Mouse (Mus musculus) olfactory bulb, adult 2 months (tissue): ENCODE data around the gene Zmynd10. TPM values are rescaled to one million over a fixed set of nuclear protein-coding genes. Genes with fewer than 3 reads are reported as not detected.

Experiments used
- H3K27ac ChIP-seq: fragments of 200-500 bp; 2 replicates; pipeline ENCODE4 v1.5.1; 2012; ENCODE audit warnings: low read depth, low read length; ENCODE audit not compliant: insufficient read depth
- H3K4me1 ChIP-seq: fragments of 200-500 bp; 2 replicates; pipeline ENCODE4 v1.6.1; 2012; ENCODE audit warnings: low read length; ENCODE audit not compliant: control insufficient read depth, insufficient read depth
- H3K4me3 ChIP-seq: fragments of 200-500 bp; 2 replicates; pipeline ENCODE4 v1.5.1; 2012; ENCODE audit warnings: mild to moderate bottlenecking, low read depth, low read length, moderate library complexity; ENCODE audit not compliant: insufficient read depth
- CTCF ChIP-seq: fragments of 200-500 bp; IDR thresholded peaks from 2 replicates; pipeline ENCODE4 v1.5.1; 2012; ENCODE audit warnings: low read depth, mild to moderate bottlenecking, low read length, moderate library complexity; ENCODE audit not compliant: insufficient read depth
- POLR2A ChIP-seq: fragments of 200-500 bp; IDR thresholded peaks from 2 replicates; pipeline ENCODE4 v1.6.1; 2012; ENCODE audit warnings: mild to moderate bottlenecking, low read depth, low read length, moderate library complexity; ENCODE audit not compliant: insufficient read depth
- WGBS: fragments of 180-500 bp; shearing (Covaris S2); methylation state at CpG from one replicate; pipeline ENCODE4 v1.1.7; 2018; 5-methylcytosine and 5-hydroxymethylcytosine counted together
- polyA plus RNA-seq: library from polyadenylated mRNA; stranded (reverse); fragments of >200 nt; gene quantifications from 2 replicates; pipeline ENCODE4 v1.2.4, GENCODE M21; 2012; ENCODE audit warnings: low replicate concordance; ENCODE audit not compliant: missing spikeins, insufficient read depth, insufficient read length

The Zmynd10 gene
- polyA plus RNA-seq, 1 experiment, result not detected

GRCm38 (mm10) chr9:107593101-107593976 is 46.2 kb downstream of the Zmynd10 start:
- Histone ChIP-seq H3K4me1 (peaks cover 2% of the 10 kb centered on the region; the same call in 1 of the 2 replicates), H3K27ac (no peak overlapping the region), H3K4me3 (no peak overlapping the region)
- 82% methylated on average over 11 of the region's 11 CpGs for WGBS
- no peak for TF ChIP-seq POLR2A
- TF ChIP-seq CTCF, result no peak

GRCm38 (mm10) chr9:107594281-107595062 is 47.4 kb downstream of the Zmynd10 start:
- H3K4me3 ChIP-seq, result no peak overlapping the region
- WGBS, result 79% methylated on average over 8 of the region's 8 CpGs
- H3K27ac ChIP-seq, result no peak overlapping the region
- H3K4me1 ChIP-seq, result 0 out of 2 replicates have a peak, but pooled peaks cover 3% of the 10 kb centered on the region
- TF ChIP-seq CTCF (no peak), POLR2A (no peak)

GRCm38 (mm10) chr9:107596619-107597569 is 49.8 kb downstream of the Zmynd10 start:
- WGBS, result 81% methylated on average over 11 of the region's 11 CpGs
- H3K4me1 ChIP-seq, result peaks cover 4% of the 10 kb centered on the region; the same call in 1 of the 2 replicates
- no peak for TF ChIP-seq CTCF
- TF ChIP-seq POLR2A, result no peak
- H3K4me3 ChIP-seq, result no peak overlapping the region
- H3K27ac ChIP-seq, result no peak overlapping the region

- Histone ChIP-seq H3K27ac (no peak overlapping the region), H3K4me1 (peaks cover 5% of the 10 kb centered on the region; the same call in 1 of the 2 replicates), H3K4me3 (no peak overlapping the region)
- WGBS, result 84% methylated on average over 5 of the region's 5 CpGs
- TF ChIP-seq CTCF, result no peak
- no peak for TF ChIP-seq POLR2A
Observed at GRCm38 (mm10) chr9:107598385-107598784, 51.3 kb downstream of the Zmynd10 start.

- Histone ChIP-seq H3K4me1 (peaks cover 5% of the 10 kb centered on the region; the same call in 1 of the 2 replicates), H3K27ac (no peak overlapping the region), H3K4me3 (no peak overlapping the region)
- TF ChIP-seq CTCF (no peak), POLR2A (no peak)
- WGBS, result 94% methylated on average over 9 of the region's 9 CpGs
Observed at GRCm38 (mm10) chr9:107599433-107599832, 52.3 kb downstream of the Zmynd10 start.

- no peak overlapping the region for H3K27ac ChIP-seq
- no peak overlapping the region for H3K4me3 ChIP-seq
- TF ChIP-seq CTCF, result no peak
- TF ChIP-seq POLR2A, result no peak
- H3K4me1 ChIP-seq, result peaks cover 5% of the 10 kb centered on the region; the same call in 1 of the 2 replicates
- WGBS, result 73% methylated on average over 14 of the region's 14 CpGs
Observed at GRCm38 (mm10) chr9:107599842-107600241, 52.7 kb downstream of the Zmynd10 start.

- TF ChIP-seq CTCF, result no peak
- no peak for TF ChIP-seq POLR2A
- Histone ChIP-seq H3K27ac (no peak overlapping the region), H3K4me1 (peaks cover 5% of the 10 kb centered on the region; the same call in 1 of the 2 replicates), H3K4me3 (no peak overlapping the region)
- 78% methylated on average over 12 of the region's 12 CpGs for WGBS
Observed at GRCm38 (mm10) chr9:107600745-107601144, 53.6 kb downstream of the Zmynd10 start.

Other genes starting within 250 kb of the Zmynd10 start
- gene Hemk1, start 208.9 kb upstream of the Zmynd10 start, polyA plus RNA-seq, result not detected in 2 replicates
- not detected in 2 replicates for gene 6430571L13Rik, start 206.7 kb upstream of the Zmynd10 start, polyA plus RNA-seq
- not detected in 2 replicates for gene Cacna2d2, start 147.7 kb upstream of the Zmynd10 start, polyA plus RNA-seq
- not detected in 2 replicates for gene Tmem115, start 13.4 kb upstream of the Zmynd10 start, polyA plus RNA-seq
- not detected in 2 replicates for gene Cyb561d2, start 5.1 kb upstream of the Zmynd10 start, polyA plus RNA-seq
- gene Nprl2, start 5.1 kb upstream of the Zmynd10 start, polyA plus RNA-seq, result not detected in 2 replicates
- not detected in 2 replicates for gene Rassf1, start 4.3 kb downstream of the Zmynd10 start, polyA plus RNA-seq
- not detected in 2 replicates for gene Tusc2, start 16.0 kb downstream of the Zmynd10 start, polyA plus RNA-seq
- gene Hyal2, start 20.6 kb downstream of the Zmynd10 start, polyA plus RNA-seq, result not detected in 2 replicates
- not detected in 2 replicates for gene Hyal1, start 29.6 kb downstream of the Zmynd10 start, polyA plus RNA-seq
- not detected in 2 replicates for gene Naa80, start 31.6 kb downstream of the Zmynd10 start, polyA plus RNA-seq
- not detected in 2 replicates for gene Hyal3, start 33.5 kb downstream of the Zmynd10 start, polyA plus RNA-seq
- not detected in 2 replicates for gene Ifrd2, start 40.3 kb downstream of the Zmynd10 start, polyA plus RNA-seq
- gene Sema3b, start 61.9 kb downstream of the Zmynd10 start, polyA plus RNA-seq, result not detected in 2 replicates
- gene Gnai2, start 88.1 kb downstream of the Zmynd10 start, polyA plus RNA-seq, result 1,429 TPM in 1 of 2 replicates, not detected in the other
- gene Slc38a3, start 122.2 kb downstream of the Zmynd10 start, polyA plus RNA-seq, result not detected in 2 replicates
- not detected in 2 replicates for gene Gnat1, start 132.4 kb downstream of the Zmynd10 start, polyA plus RNA-seq
- not detected in 2 replicates for gene Sema3f, start 163.2 kb downstream of the Zmynd10 start, polyA plus RNA-seq
- 401 and 773 TPM in 2 replicates for gene Rbm5, start 223.7 kb downstream of the Zmynd10 start, polyA plus RNA-seq